Mouse (Mus musculus) layer of hippocampus, postnatal 14 days (tissue): Measurements from ENCODE around the gene Ext2. TPM values are rescaled to one million over a fixed set of nuclear protein-coding genes. Genes with fewer than 3 reads are reported as not detected.

Experiments
- DNase-seq, 2 experiments: peaks; one replicate each; pipeline ENCODE4 v3.0.0; 2021 to 2022; ENCODE audit warnings: low spot score in 2 of 2, mixed read lengths in 1 of 2
- total RNA-seq, 2 experiments: library from RNA; stranded (reverse); gene quantifications; 2 replicates each; pipeline ENCODE4 v1.2.3; 2021

Ext2 gene
- total RNA-seq, 2 experiments from 2014 or later: 50.7 to 58.4 TPM

DNA sequence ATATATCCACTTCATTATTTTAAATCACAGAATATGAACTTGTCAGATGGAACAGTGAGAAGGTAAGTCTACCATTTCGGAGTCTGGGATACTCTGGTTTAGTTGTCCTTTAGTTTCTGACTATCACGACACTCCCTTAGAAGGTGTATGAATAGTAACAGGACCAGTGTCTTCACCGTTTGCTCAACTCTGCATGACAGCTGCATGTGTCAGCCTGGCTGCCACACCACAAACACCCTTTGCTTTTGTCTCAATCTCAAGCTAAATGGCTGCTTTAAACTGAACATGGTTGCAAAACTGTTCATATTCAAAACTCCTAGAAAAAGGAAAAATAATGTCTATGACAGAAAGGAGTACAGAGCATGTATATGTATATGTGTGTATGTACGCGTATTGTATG lies 43.8 kb downstream of the Ext2 start:
- no peak for DNase-seq

DNA sequence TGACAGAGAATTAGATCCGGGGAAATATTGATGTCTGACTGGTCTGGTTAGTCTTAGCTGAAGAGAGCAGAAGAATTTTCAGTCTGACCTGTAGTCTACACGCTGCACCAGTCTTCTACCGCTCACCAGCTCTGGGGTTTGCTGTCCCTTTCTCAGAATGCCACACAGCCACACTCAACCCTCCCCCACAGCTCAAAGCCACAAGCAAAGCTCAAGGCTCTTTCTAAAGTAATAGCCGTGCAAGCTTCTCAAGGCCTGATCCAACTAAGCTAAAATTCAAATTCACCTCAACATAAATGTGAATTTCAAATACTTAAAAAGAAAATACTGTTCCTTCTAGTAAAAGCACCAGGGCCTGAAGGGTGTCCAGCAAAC lies 45.3 kb downstream of the Ext2 start:
- DNase-seq: no peak

DNA sequence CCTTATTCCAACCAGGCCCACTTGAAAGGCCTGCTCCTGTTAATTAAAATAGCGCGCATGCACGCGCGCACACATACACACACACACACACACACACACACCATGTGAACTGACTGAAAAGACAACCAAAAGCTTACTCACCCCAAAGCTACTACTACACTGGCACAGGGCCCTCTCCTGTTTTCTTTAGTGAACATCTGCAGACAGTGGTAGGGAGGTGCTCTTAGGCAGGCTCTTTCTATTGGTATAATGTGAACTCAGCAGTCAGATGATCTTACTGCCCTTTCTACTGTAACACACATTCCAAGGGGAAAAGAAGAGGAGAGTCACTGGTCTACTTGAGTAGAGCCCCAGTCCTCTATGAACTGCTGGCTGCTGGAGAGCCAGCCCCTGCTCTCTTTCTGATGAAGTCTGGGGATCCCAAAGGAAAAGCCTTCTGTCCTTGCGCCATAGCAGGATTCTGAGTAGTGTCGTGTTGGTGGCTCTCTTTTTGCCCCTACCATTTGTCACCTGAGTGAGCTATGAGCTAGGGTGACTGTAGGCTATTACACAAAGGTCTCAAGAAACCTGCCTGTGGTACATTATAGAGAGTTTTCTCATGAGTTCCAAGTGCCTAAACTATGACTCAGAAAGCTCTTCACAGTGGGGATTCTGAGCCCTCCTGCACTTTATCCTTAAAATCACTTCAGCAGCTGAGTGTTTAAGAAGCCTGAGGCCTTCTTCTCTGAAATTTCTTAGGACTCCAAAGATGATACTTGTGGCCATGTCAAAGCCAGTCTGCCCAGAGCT lies 45.9 kb downstream of the Ext2 start:
- DNase-seq: no peak

DNA sequence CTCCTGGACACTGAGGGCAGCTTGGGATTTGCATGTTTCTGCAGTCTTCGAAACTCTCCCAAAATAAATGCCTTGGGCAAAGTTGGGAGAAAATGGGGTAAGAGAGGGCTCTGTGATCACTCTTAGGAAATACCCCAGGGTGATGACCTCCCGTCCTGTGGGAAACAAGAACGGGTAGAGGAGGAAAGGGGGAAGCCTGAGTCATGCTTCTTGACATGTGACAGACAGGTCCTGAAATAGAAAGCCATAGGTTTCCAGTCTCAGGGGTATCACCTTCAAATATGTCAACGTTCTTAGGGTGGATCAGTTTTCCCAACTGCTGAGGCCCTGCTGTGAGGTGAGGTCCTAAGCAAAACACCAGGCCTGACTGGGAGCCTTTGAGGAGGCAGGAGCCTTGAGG lies 46.9 kb downstream of the Ext2 start:
- DNase-seq: no peak

DNA sequence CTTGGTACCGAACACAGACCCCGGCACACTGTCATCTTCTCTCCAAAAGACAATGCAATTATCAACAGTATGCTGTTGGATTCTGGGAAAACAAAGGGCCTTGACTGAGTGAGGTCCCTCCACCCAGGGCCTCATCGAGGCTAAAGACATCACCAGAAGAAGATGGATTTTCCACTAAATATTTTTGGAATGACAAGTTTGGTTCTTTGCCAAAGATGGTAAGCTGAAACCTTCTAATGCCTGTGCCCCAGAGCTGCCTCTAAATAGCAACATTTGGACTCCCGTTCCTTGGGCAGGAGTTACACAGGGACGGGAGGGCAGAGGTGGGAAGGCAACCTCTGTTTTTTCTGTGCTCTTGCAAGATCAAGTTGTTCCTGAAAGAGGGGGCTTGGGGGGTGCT lies 47.4 kb downstream of the Ext2 start:
- no peak for DNase-seq

DNA sequence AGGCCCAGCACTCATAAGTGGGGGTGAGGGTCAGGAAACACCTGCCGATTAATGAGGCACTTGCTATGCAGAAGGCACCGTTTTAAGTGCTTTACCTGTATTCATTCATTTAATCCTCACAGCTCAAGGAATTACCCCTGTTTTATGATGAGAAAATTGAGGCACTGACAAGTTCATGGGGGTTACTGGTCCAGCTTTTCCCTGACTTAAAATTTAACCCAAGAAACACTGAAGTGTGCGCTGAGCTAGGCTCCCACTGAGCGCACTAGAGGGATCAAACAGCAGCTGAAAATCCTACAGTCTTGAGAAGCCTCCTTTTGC lies 49.6 kb downstream of the Ext2 start:
- DNase-seq: no peak

DNA sequence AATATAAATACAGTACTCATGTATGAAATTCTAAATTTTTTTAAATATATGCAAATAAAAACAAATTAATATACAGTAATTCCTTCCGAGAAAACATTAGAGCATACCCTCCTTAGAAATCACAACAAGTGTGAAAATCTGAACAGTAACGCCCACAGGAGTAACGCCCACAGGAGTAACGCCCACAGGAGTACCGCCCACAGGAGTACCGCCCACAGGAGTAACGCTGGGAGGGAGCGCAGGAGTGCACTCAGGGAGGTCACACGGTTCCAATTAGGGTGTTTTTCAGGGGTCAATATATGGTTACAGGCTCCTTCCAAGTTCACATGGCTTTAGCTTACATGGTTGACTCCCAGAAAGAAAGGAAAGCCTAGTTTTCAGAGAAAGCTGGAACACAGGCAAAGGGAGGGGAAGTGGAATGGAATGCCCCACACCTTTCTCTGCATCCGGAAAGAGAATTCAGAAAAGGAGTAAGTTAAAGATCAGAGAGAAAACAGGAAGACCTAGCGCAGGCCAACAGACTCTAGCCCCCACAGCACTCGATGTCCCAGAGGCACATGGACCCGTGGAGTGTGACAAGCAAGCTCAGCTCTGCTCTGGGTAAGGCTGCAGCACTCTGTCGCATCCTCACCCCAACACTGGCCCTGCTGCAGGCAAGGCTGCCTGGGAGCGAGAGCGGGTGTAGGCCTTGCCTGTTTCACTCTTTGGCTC lies 50.2 kb downstream of the Ext2 start:
- no peak for DNase-seq

DNA sequence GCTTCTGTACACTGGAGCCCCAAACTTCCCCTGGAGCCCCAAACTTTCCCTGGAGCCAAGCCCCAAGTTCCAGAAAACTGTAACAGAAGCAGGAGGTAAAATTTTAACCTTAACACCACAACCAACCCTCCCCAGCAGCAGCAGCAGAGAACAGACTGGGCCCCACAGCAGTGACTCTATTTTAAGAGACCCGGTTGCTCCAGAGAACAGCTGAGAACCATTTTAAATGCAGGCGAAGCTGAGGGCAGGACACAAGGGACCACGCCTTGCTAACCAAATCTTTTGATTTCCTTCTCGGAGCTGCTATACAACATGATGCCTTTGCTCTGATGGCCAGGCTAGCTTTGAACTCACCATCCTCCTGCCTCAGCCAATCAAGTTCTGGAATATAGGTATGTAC lies 51.5 kb downstream of the Ext2 start:
- no peak for DNase-seq

DNA sequence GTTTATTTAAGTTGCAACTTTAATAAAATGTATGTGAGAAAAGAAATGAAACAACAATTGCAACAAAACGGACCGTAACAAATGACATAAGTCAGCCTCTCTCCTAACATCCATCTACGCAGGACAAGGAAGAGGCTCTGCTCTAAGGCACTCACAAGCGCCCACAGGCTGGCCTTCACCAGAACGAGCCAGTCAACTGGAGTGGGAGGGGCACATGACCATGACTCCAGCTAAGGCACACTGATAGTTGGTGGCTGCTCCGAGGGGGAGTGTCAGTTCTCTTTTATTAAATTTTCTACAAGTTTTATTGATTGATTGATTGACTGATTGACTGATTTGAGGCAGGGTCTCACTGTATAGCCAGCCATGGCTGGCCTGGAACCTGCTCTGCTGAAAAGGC lies 52.5 kb downstream of the Ext2 start:
- no peak for DNase-seq

DNA sequence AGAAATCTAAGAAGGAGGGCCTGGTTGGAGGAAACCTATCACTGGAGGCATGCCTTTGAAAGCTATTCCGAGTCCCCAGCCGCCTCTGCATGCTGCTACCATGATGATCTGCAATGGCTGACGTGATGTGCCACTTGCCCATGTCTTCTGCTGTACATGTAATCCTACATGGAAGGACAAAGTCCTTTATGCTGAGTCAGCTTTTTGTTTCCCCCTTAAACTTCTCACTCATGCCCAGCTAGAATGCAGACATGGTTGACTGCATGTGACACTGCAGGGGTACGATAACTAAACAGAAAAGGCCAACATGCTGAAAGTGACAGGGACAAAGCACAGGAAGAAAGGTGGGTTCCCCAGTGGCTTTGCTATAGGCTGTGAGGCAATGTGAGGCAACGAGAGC lies 56.6 kb downstream of the Ext2 start:
- DNase-seq: no peak

DNA sequence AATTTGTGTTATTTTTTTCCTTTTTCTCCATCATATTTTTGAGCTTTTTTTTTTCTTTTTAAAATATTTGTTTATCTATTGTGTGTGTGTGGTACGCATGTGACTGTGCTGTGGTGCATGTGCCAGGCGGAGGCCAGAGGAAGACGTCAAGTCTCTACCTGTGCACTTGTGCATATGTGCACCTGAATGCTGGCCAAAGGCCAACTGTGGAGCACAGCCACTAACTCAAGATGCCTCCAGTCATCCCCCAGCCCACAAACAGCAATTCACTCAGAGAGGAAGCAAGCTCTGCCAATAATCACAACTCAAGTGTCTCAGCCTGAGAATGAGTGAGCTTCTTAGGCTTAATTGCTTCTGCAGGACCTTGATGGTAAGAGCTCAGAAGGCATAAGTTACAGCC lies 58.2 kb downstream of the Ext2 start:
- DNase-seq: no peak

DNA sequence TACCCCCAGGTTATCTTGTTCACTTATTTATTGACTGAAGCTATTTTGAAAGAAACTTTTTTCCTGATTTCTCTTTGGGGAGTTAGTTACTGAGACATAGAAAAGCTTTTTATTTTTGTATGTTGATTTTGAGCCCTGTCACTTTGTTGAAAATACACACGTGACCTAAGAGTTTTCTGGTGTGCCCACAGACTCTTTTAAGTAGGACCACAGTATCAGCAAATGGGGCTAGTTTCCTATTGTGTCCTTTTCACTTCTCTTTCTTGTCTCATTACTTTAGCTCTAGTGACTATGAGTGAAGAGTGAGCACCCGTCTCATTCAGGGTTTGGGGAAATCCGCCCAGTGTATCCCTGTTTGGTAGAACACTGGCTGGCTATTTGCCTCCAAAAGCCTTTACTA lies 62.0 kb downstream of the Ext2 start:
- no peak for DNase-seq

DNA sequence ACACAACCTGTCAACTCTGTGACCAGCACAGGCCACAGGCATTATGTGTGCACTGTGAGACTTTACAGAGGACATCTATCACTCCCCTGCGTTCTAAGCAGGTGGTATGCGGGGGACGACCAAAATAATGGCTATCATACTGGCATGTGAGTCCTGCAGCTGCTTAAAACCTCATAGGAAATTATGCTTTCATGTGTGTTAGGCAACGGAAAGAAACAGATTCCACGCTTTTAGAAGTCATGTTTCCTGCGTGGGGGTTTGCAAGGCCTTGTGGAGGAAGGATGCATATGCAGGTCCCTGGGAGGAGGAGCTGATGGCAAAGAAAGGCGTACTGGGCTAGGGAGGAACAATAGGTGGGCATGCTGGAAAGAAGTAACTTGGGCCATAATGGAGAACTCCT lies 63.2 kb downstream of the Ext2 start:
- no peak for DNase-seq

DNA sequence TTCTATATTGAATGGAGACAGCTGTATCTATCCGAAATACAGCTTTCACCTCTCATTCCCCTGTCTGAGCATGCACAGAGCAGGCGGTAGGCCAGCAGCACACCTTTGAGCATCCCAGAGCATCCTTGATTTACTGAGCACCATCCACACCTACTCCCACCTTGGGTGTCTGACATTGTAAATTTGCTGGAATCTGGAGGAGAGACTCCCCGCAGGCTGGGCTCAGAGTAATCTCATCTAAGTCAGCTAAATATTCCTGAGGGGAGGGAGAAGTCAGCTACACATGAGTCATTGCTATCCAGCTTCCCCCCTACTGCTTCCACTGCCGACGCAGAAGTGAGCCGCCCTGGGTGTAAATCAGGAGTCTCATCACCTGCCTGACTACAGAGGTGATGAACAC lies 64.1 kb downstream of the Ext2 start:
- DNase-seq: no peak

DNA sequence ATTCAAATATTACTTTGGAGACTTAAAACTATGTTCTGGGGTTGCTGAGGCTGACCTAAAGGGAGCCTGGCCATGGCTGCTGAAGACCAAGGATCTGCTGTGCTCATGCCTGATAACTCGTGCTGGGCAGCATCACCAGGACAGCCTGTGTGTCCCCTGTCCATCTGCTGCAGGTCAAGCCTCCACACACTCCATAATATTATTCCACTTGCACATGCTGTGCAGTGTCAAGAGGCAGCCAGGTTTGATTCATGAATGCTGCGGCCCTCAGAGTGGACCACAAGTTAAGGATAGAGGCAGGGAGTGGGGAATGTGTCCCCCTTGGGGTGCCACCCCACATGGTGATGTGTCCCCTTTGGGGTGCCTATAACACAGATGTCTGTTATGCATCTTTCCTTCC lies 68.0 kb downstream of the Ext2 start:
- no peak for DNase-seq

DNA sequence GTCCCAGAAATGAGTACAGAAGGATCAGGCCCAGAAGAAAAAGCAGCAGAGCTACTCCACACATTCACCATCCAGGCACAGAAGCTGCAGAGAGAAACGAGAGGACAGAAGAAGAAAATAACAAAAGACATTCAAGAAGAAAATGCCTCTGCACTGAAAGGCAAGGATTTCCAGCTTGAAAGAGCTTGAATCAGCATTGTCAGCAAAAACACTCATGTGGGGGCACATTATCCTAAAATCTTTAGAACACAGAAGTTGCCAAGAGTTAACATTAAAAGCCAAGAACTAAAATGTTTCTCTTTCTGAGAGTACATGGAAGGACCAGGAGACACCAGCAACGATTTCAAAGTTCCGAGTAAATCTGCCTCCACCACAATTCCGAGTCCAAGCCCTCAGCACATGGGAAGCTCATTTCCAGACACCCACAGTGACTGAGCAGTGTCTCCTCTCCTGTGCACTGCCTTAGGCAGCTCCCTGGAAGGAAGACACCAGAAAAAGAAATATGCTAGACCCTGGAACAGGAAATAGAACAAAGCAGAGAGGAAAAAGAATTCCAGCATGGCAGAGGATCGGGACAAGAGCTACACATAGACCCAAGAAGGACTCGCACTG lies 69.1 kb downstream of the Ext2 start:
- no peak for DNase-seq

DNA sequence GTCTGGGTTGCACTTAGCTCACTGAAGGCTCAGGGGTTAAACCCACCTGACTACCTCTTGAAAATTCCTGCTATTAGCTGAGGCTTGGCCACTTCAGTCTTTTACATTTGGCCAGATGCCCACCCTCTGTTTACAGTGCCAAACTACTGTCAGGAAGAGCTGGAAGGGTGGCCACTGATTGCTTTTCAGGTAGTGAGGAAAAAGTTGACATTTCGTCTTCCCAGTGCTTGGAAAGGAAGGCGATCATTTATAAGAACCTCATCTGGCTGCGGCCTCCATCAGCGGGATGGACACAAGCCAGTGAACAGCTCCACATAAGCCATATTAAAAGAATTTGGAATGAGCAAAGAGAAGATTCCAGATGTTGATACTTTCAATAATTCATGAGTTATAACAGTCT lies 72.7 kb downstream of the Ext2 start:
- no peak for DNase-seq

DNA sequence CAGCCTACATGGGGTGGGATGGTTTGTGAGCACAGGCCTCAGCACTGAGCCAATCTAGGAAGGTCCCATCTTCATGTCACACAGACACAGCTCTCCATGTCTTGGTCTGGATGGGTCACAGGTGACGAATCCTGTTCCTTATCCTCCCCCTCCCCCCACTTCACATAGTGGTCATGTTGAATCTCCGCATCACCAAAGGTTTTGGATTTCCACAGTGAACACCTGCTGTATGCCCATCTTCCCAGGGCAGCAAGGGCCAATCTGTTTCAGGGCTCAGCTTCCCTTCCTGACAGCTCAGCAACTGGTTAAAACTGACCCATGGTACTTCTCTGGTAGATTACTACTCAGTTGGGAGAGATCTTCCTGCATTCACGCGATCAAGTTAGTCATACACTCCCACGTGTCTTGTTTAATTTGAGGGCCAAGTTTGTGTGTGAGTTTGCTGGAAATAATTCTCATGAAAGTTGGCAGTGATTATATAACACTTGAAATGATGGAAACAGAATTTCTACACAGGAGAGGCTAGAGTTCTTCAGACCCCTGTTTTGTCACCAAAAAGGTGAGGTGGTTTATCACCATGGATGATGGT lies 74.7 kb downstream of the Ext2 start:
- DNase-seq: no peak

DNA sequence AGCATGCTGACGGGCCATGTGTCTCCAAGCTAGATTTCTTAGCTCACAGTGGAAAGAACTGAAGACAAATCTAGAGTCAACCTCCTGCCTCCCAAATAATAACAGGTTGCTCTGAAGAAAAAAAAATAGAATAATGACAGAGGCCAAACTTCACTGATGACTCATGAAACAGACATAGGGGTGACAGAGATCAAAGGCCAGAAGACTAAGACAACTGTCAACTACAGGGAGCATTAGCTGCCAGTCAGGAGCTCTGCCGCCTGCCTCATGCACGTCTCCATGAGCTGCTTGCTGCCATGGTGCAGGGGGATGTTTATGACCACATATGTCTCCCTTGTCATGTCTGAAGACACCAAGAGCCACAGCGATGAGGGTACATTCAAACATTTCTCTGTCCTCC lies 75.7 kb downstream of the Ext2 start:
- DNase-seq: no peak

DNA sequence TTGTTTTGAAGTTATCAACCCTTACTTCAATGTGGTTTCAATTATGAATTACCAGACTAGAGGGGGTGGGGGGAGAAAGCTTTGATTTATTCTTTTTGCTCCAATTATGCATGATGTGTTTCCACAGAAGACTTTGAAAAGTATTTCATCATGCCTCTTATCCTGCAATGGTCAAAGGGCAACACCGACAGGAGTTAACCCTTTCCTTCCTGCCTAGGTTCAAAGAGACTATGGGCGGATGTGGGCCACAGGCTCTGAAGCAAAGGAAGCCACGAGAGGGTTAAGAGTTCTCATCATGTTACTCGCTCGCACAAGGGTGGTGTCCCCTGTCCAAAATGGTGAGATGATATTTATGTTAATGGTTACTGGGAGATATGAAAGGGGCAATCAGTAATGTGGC lies 76.2 kb downstream of the Ext2 start:
- DNase-seq: no peak

DNA sequence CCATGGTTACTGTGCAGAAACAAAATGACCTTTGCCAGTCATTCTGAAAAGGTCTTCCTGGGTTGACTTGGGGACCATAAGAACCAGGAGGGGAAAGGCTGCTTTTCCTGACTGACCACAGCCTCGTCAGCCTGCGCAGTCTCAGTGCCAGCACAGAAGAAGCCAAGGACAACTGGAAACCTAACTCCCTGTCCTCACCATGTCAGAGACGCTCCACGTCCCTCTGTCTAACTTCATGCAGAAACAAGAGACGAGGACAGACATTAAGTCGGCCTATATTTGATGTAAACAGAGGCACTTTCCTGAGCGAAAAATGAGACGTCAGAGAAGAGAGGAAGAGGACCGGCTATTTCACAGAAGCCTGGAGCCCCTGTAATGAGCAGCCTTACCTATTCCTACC lies 76.6 kb downstream of the Ext2 start:
- DNase-seq: no peak
